Mouse (Mus musculus): Measurements from ENCODE around the gene Csrp3. TPM values are rescaled to one million over a fixed set of nuclear protein-coding genes. Genes with fewer than 3 reads are reported as not detected.

Gene Csrp3
- total and polyA plus RNA-seq, 3 experiments: not detected

DNA sequence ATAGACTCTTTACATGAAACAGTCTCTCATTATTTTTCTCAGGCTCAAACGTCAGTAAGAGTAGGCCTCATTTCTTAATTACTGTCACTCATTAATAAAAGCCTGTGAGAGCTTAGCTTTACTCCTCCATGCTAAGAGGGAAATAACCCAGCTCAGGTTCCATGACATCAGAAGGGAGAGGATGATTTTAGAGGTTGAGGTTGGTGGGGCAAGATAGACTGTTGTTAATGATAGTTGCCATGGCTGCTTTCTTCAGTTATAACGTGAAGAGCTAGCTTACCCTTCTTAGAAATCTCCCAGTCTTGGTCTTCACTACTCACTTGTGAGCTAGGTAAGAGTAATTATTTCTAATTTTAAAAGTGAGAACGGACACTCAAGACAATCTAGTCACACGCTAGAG lies 57.7 kb downstream of the Csrp3 start:
- Histone ChIP-seq H3K36me3 (replicated peaks) (peaks cover 23% of the 10 kb centered on the region), H3K9me3 (replicated peaks) (no peaks in the 10 kb centered on the region), H3K4me1 (ENCODE audit: insufficient read depth, low read depth, low read length) (peaks cover 24% of the 10 kb centered on the region), H3K27me3 (ENCODE audit: insufficient read depth, low read length) (peaks cover 9% of the 10 kb centered on the region), H3K4me3 (ENCODE audit: low read depth, low read length) (peak overlapping the region; percentile 20; the same call in 1 of the 2 replicates)
- ATAC-seq (ENCODE audit: extremely low read depth, insufficient number of reproducible peaks, low FRiP score, poor library complexity, severe bottlenecking) (no peak), DNase-seq (ENCODE audit: low spot score) (peak; percentile 6)
- TF ChIP-seq GATA1 (IDR thresholded peaks at IDR 0.05; ENCODE audit: borderline replicate concordance, low read length) (no peak), TAL1 (conservative IDR thresholded peaks at IDR 0.05; ENCODE audit: low read depth, low read length) (no peak), POLR2AphosphoS5 (IDR thresholded peaks at IDR 0.05; ENCODE audit: insufficient replicate concordance, low read depth, low read length) (no peak), GATA2 (IDR thresholded peaks at IDR 0.05; ENCODE audit: borderline replicate concordance, low read depth, low read length) (no peak), CTCF (IDR thresholded peaks at IDR 0.05; ENCODE audit: low read depth, low read length) (no peak)

- DNase-seq (ENCODE audit: low spot score) (peak; percentile 86), ATAC-seq (ENCODE audit: extremely low read depth, insufficient number of reproducible peaks, low FRiP score, poor library complexity, severe bottlenecking) (peak; percentile 97)
These were observed 58.8 kb downstream of the Csrp3 start, which contains the start of gene Zdhhc13 for GRCm38 (mm10) chr7:48788851-48789572. Gene Zdhhc13, plus strand, starts transcription at chr7:48789003.

GRCm38 (mm10) chr7:48788348-48788747 lies 59.5 kb downstream of the Csrp3 start:
- Histone ChIP-seq H3K27me3 (ENCODE audit: insufficient read depth, low read length) (peaks cover 14% of the 10 kb centered on the region), H3K4me3 (ENCODE audit: low read depth, low read length) (peak overlapping the region; percentile 97; the same call in 1 of the 2 replicates), H3K9me3 (replicated peaks) (no peaks in the 10 kb centered on the region), H3K4me1 (ENCODE audit: insufficient read depth, low read depth, low read length) (peaks cover 24% of the 10 kb centered on the region), H3K36me3 (replicated peaks) (peaks cover 11% of the 10 kb centered on the region)
- no peak for TF ChIP-seq TAL1 (conservative IDR thresholded peaks at IDR 0.05; ENCODE audit: low read depth, low read length)
- no peak for TF ChIP-seq POLR2AphosphoS5 (IDR thresholded peaks at IDR 0.05; ENCODE audit: insufficient replicate concordance, low read depth, low read length)
- TF ChIP-seq GATA1 (IDR thresholded peaks at IDR 0.05; ENCODE audit: borderline replicate concordance, low read length): no peak
- TF ChIP-seq GATA2 (IDR thresholded peaks at IDR 0.05; ENCODE audit: borderline replicate concordance, low read depth, low read length): no peak
- no peak for TF ChIP-seq CTCF (IDR thresholded peaks at IDR 0.05; ENCODE audit: low read depth, low read length)
- DNase-seq (ENCODE audit: low spot score): peak; percentile 2
- no peak for ATAC-seq (ENCODE audit: extremely low read depth, insufficient number of reproducible peaks, low FRiP score, poor library complexity, severe bottlenecking)

More at GRCm38 (mm10) chr7:48788851-48789572, 58.8 kb downstream of the Csrp3 start, which contains the start of gene Zdhhc13:
- H3K9me3 ChIP-seq (replicated peaks): no peaks in the 10 kb centered on the region
- peaks cover 14% of the 10 kb centered on the region for H3K27me3 ChIP-seq (ENCODE audit: insufficient read depth, low read length)
- TF ChIP-seq TAL1 (conservative IDR thresholded peaks at IDR 0.05; ENCODE audit: low read depth, low read length) (no peak), CTCF (IDR thresholded peaks at IDR 0.05; ENCODE audit: low read depth, low read length) (no peak), POLR2AphosphoS5 (IDR thresholded peaks at IDR 0.05; ENCODE audit: insufficient replicate concordance, low read depth, low read length) (no peak), GATA2 (IDR thresholded peaks at IDR 0.05; ENCODE audit: borderline replicate concordance, low read depth, low read length) (no peak), GATA1 (IDR thresholded peaks at IDR 0.05; ENCODE audit: borderline replicate concordance, low read length) (no peak)
- peak within 1 kb of the TSS; percentile 97 for H3K4me3 ChIP-seq (ENCODE audit: low read depth, low read length)
- H3K4me1 ChIP-seq (ENCODE audit: insufficient read depth, low read depth, low read length): peaks cover 24% of the 10 kb centered on the region
- H3K36me3 ChIP-seq (replicated peaks): peaks cover 15% of the 10 kb centered on the region

- Histone ChIP-seq H3K4me3 (ENCODE audit: low read depth, low read length) (no peak overlapping the region), H3K36me3 (replicated peaks) (no peaks in the 10 kb centered on the region), H3K27me3 (ENCODE audit: insufficient read depth, low read length) (peaks cover 24% of the 10 kb centered on the region), H3K9me3 (replicated peaks) (no peaks in the 10 kb centered on the region), H3K4me1 (ENCODE audit: insufficient read depth, low read depth, low read length) (peaks cover 10% of the 10 kb centered on the region)
- ATAC-seq (ENCODE audit: extremely low read depth, insufficient number of reproducible peaks, low FRiP score, poor library complexity, severe bottlenecking): no peak
- DNase-seq (ENCODE audit: low spot score): no peak
- no peak for TF ChIP-seq CTCF (IDR thresholded peaks at IDR 0.05; ENCODE audit: low read depth, low read length)
- no peak for TF ChIP-seq POLR2AphosphoS5 (IDR thresholded peaks at IDR 0.05; ENCODE audit: insufficient replicate concordance, low read depth, low read length)
- TF ChIP-seq GATA2 (IDR thresholded peaks at IDR 0.05; ENCODE audit: borderline replicate concordance, low read depth, low read length): no peak
- no peak for TF ChIP-seq TAL1 (conservative IDR thresholded peaks at IDR 0.05; ENCODE audit: low read depth, low read length)
- TF ChIP-seq GATA1 (IDR thresholded peaks at IDR 0.05; ENCODE audit: borderline replicate concordance, low read length): no peak
These were observed 62.9 kb downstream of the Csrp3 start for GRCm38 (mm10) chr7:48784773-48785523.

DNA sequence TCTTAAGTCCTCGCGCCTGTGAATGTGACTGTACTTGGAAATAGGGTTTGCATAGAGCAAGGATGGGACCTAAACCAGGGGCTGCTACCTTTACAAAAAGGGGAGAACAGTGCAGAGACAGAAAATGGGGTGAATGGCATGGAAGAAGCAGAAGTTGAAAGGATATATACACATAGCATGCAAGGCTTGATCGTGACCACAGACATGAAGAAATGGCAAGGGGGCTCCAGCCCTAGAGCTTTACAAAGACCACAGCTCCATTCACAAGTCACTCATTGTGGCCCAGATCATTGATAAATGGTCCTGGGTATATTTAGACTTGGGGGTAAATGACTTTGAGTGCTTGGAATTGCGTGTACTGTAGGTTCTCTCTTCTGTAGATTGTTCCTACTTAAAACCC lies 65.4 kb downstream of the Csrp3 start:
- H3K4me3 ChIP-seq (ENCODE audit: low read depth, low read length): no peak overlapping the region
- H3K9me3 ChIP-seq (replicated peaks): no peaks in the 10 kb centered on the region

More for the DNA sequence above, 65.4 kb downstream of the Csrp3 start:
- no peak for ATAC-seq (ENCODE audit: extremely low read depth, insufficient number of reproducible peaks, low FRiP score, poor library complexity, severe bottlenecking)
- H3K4me1 ChIP-seq (ENCODE audit: insufficient read depth, low read depth, low read length): no peaks in the 10 kb centered on the region
- TF ChIP-seq GATA1 (IDR thresholded peaks at IDR 0.05; ENCODE audit: borderline replicate concordance, low read length): no peak
- H3K36me3 ChIP-seq (replicated peaks): no peaks in the 10 kb centered on the region
- DNase-seq (ENCODE audit: low spot score): no peak
- peaks cover 24% of the 10 kb centered on the region for H3K27me3 ChIP-seq (ENCODE audit: insufficient read depth, low read length)

Other genes starting within 250 kb of the Csrp3 start
- not detected in 2 replicates for gene Mrgprb3, start 204.2 kb downstream of the Csrp3 start, total RNA-seq (2014; fragmentation: Nextera tagmentation)
- not detected in 2 replicates for gene Mrgprb3, start 204.2 kb downstream of the Csrp3 start, total RNA-seq (2017)
- not detected in 2 replicates for gene Mrgprb3, start 204.2 kb downstream of the Csrp3 start, polyA plus RNA-seq (2012)
- gene Zdhhc13, start 59.0 kb downstream of the Csrp3 start, total RNA-seq (2014; fragmentation: Nextera tagmentation): 35.2 and 37.5 TPM in 2 replicates
- gene Zdhhc13, start 59.0 kb downstream of the Csrp3 start, total RNA-seq (2017): 28.5 and 31.0 TPM in 2 replicates
- 4.1 and 6.5 TPM in 2 replicates for gene Zdhhc13, start 59.0 kb downstream of the Csrp3 start, polyA plus RNA-seq (2012)
- gene E2f8, start 33.6 kb upstream of the Csrp3 start, total RNA-seq (2014; fragmentation: Nextera tagmentation): 111 and 133 TPM in 2 replicates
- gene E2f8, start 33.6 kb upstream of the Csrp3 start, total RNA-seq (2017): 21.8 and 25.0 TPM in 2 replicates
- gene E2f8, start 33.6 kb upstream of the Csrp3 start, polyA plus RNA-seq (2012): 29.1 and 35.0 TPM in 2 replicates
- gene Nav2, start 60.7 kb upstream of the Csrp3 start, total RNA-seq (2014; fragmentation: Nextera tagmentation): not detected in 2 replicates
- 0.52 and 1.0 TPM in 2 replicates for gene Nav2, start 60.7 kb upstream of the Csrp3 start, total RNA-seq (2017)
- gene Nav2, start 60.7 kb upstream of the Csrp3 start, polyA plus RNA-seq (2012): 0.01 TPM in 1 of 2 replicates, not detected in the other